Mouse (Mus musculus) 3T3-L1 (cell line): ENCODE measurements at regions not wholly inside any gene's neighbourhood (a gene's known extent, or its start where the extent isn't known, plus 50 kb on each side); places are given as distances from the start of the nearest gene placed in this dataset.

Experiments
- DNase-seq: peaks from one replicate; pipeline ENCODE4 v3.0.0-alpha.2; 2015; ENCODE audit warnings: low read depth, low spot score

- DNase-seq, result peak; percentile 96
Measured at GRCm38 (mm10) chr8:84336376-84336775, 51.9 kb upstream of the Cacna1a start.

GRCm38 (mm10) chr8:84334333-84334732 lies 53.9 kb upstream of the Cacna1a start:
- DNase-seq, result no peak

GRCm38 (mm10) chr8:84331562-84331961 lies 56.7 kb upstream of the Cacna1a start:
- DNase-seq, result no peak

- no peak for DNase-seq
Measured at GRCm38 (mm10) chr8:84329535-84329934, 58.7 kb upstream of the Cacna1a start.

GRCm38 (mm10) chr8:84322761-84323160 lies 52.6 kb upstream of the Ccdc130 start:
- no peak for DNase-seq

GRCm38 (mm10) chr8:84321841-84322240 lies 51.7 kb upstream of the Ccdc130 start:
- DNase-seq, result no peak
